Mouse (Mus musculus) bone marrow macrophage, adult 2 months (primary cell): ENCODE measurements at regions not wholly inside any gene's neighbourhood (a gene's known extent, or its start where the extent isn't known, plus 50 kb on each side); places are given as distances from the start of the nearest gene placed in this dataset.
A peak's percentile ranks its signal among the peaks of the same experiment; 100 is the strongest.

Experiments
- H3K27ac ChIP-seq: 2 replicates; pipeline ENCODE4 v1.5.1; 2012; ENCODE audit warnings: low read depth, low read length; ENCODE audit not compliant: insufficient read depth
- H3K4me1 ChIP-seq: 2 replicates; pipeline ENCODE4 v1.6.1; 2012; ENCODE audit warnings: low read length; ENCODE audit not compliant: control insufficient read depth, insufficient read depth
- H3K4me3 ChIP-seq: 2 replicates; pipeline ENCODE4 v1.5.1; 2012; ENCODE audit warnings: mild to moderate bottlenecking, low read length, moderate library complexity; ENCODE audit not compliant: insufficient read depth
- CTCF ChIP-seq: IDR thresholded peaks from 2 replicates; pipeline ENCODE4 v1.5.1; 2012; ENCODE audit warnings: low read depth, mild to moderate bottlenecking, low read length, moderate library complexity
- POLR2A ChIP-seq: IDR thresholded peaks from 2 replicates; pipeline ENCODE4 v1.6.1; 2012; ENCODE audit warnings: mild to moderate bottlenecking, low read depth, low read length, borderline replicate concordance

DNA sequence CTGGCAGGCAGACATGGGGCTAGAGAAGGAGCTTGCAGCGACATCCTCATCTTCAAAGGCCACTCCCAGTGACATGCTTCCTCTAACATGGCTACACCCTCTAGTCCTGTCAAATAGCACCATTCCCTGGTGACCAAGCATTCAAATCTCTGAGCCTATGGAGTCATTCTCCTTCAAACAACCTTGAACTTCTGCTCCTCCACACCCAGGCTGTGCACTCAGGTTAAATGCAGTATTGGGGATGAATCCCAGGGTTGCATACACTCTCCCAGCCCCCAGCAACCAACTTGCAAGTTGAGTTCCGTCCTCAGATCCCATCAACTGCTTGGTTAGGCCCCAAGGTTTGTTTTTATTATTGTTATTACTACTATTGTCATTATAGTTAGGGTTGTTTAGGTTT lies 178.2 kb upstream of the Jmjd1c start:
- TF ChIP-seq CTCF, result no peak
- H3K4me1 ChIP-seq, result peaks cover 35% of the 10 kb centered on the region
- no peak overlapping the region for H3K4me3 ChIP-seq
- no peak overlapping the region for H3K27ac ChIP-seq

DNA sequence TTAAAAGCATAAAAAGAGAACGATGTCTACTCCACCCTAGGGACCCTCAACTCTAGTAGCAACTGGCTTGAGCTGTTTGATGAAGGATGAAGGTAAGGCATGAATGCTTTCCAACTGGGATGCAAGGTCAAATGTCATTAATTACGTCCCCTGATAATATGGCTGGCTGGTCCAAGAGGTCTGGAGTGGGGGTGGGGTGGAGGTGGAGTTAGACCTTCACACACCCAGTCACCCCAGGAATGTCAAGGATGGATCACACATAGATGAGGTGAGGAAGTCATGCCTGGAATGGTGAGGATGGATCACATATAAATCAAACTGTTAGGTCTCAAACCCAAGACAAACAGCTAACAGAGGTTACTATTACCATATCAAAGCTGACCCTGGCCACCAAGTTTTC lies 177.2 kb upstream of the Jmjd1c start:
- Histone ChIP-seq H3K27ac (no peak overlapping the region), H3K4me1 (peaks cover 35% of the 10 kb centered on the region), H3K4me3 (no peak overlapping the region)
- no peak for TF ChIP-seq POLR2A
- TF ChIP-seq CTCF, result no peak

DNA sequence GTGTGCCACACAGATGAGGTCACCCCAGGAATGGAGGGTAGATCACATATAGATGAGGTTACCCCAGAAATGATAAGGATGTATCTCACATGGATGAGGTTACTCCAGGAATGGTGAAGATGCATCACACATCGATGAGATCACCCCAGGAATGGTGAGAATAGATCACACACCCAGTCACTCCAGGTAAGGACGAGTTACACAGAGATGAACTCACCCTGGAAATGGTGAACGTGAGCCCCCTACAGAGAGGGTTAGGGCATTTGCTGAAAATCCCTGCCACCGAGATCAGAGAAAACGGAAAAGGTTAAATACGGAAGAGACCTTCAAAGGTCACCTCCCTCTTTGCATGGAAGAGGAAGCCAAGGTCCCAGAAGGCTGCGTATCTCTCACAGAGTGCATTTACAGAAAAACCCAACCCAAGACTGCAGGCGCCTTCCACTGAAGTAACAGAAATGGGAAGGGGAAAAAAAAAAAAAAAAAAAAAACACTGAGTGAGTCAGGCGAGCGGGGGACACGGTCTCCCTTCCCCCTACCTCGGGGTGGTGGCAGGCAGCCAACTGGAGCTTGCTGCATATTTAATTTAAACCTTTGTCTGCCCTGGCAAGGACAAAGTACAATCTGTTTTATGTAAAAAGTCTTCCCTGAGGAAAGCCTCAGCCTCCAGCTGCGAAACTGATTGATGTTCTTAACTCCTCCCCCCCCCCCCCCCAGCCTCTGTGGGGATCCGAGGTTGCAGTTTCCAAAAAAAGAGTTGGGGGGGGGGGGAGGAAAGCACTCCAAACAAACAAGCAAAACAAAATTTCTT lies 175.8 kb upstream of the Jmjd1c start:
- TF ChIP-seq POLR2A (no peak), CTCF (no peak)
- peak overlapping the region; percentile 77 for H3K27ac ChIP-seq
- H3K4me1 ChIP-seq, result peaks cover 36% of the 10 kb centered on the region
- peak overlapping the region; percentile 51 for H3K4me3 ChIP-seq

DNA sequence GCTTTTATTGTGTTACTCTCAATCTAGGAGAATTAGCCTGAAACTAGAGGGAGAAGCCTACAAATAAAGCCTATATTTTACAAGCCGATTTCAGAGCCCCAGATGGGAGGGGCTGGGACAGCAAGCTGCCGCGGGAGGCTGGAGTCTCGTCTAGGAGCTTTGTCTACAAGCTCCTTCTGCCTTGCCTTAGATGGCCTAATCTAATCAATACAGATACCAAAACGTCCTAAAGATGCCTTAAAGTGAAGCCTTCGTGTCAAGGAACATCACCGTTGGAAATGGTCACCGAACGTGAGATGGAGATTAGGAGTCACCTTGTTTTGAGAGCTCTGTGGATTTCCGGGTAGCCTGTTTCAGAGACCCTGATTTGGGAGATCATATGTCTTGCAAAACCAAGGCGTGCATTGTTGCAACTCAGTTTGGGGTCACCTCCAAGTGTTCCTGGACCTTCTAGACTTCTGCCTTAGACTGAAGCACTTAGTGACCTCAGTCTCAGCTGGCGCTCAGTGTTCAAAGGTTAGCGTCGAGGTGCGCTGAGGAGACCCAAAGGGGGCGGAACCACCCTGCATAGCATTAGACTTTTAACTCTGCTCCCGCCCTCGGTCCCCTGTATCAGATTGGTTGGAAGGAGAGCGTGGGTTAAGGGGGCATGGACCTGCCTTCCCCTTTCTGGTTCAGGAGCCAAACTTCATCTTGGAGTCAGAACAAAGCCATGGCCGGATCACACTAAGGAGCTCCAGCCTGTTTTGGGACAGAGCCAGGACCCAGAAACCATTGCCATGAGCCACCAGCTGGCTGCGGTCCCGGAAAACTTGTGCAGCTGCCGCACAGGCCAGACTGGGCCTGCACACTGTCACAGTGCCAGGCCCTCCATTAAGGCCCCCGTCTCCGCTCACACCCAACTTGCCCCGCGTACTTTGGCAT lies 174.9 kb upstream of the Jmjd1c start:
- Histone ChIP-seq H3K4me3 (peak overlapping the region; percentile 51), H3K27ac (peak overlapping the region; percentile 77), H3K4me1 (peaks cover 44% of the 10 kb centered on the region)
- TF ChIP-seq CTCF, result no peak
- no peak for TF ChIP-seq POLR2A

DNA sequence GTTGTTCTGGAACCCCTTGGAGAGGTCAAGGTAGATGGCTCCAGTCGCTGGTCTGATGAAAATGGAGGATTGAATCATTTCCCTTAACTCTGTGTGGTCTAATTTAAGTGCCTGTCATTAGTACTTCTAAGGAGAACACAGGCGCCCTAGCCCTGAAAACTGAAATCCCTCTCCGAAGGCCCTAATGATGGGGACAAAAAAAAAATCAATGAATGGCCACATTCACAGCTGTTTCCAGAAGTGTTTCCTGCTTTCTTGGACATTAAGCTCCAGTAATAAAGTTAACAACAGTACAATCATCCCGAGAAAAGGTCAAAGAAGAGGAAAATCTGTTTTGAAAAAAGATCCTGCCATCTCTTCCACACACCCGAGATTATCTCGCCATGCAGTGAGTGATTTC lies 174.1 kb upstream of the Jmjd1c start:
- TF ChIP-seq CTCF, result no peak
- no peak for TF ChIP-seq POLR2A
- H3K27ac ChIP-seq, result peak overlapping the region; percentile 77
- H3K4me3 ChIP-seq, result no peak overlapping the region

DNA sequence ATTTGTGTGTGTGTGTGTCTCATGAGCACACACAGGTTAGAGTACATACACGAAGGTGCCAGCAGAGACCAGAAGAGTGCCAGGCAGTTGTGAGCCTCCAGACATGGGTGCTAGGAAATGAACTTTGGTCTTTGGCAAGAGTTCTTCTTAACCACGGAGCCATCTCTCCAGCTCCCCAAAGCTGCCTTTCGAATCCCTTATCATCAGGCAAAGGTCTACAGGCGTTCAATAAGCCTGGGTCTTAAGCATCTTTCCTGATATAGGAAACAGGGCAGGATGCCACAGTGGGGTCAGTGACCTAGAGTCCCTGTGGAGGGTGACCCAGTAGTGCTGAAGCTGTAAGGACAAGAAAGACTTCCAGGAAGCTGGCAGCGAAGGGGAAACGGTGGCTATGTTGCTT lies 173.6 kb upstream of the Jmjd1c start:
- Histone ChIP-seq H3K4me3 (no peak overlapping the region), H3K27ac (no peak overlapping the region), H3K4me1 (peaks cover 43% of the 10 kb centered on the region)
- no peak for TF ChIP-seq CTCF
- no peak for TF ChIP-seq POLR2A

More for the DNA sequence above, 174.1 kb upstream of the Jmjd1c start:
- peaks cover 44% of the 10 kb centered on the region for H3K4me1 ChIP-seq

DNA sequence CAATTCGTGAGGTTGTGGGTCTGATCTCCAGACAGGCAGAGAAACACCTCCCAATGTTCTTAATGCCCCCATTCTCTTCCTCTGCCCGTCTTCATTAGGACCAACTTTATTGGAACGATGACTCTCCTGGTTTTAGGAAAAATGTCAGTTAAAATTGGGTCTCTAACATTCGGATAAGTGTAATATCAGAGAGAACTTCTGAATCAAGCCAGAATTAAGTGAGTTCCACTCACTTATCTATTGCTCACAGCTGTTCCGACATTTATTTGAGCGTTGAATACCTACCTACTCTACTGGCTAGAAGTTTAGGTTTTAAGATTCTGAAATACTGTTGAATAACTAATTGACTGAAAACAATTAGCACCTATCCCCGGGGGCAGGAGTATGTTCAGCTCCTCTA lies 172.0 kb upstream of the Jmjd1c start:
- no peak for TF ChIP-seq CTCF
- TF ChIP-seq POLR2A, result no peak

DNA sequence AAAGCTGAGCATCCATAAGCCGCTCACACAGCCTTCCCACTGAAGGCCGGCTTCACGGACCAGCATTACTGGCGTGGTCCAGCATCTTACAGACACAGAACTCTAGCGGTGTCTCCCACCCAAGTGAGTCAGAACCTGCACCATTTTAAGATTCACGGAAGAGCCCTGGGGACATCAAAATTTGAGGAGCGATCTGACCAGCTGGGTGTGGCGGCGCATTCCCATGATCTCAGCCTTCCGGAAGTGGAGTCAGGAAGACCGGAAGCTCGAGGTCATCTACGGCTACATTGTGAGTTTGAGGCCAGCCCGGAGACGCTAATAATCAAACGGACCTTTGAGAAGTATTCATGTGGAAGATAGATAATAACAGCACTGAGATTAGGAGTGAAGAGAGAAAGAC lies 171.5 kb upstream of the Jmjd1c start:
- H3K27ac ChIP-seq, result no peak overlapping the region
- no peak overlapping the region for H3K4me3 ChIP-seq
- H3K4me1 ChIP-seq, result peaks cover 45% of the 10 kb centered on the region
- TF ChIP-seq POLR2A (no peak), CTCF (no peak)

More for the DNA sequence above, 172.0 kb upstream of the Jmjd1c start:
- Histone ChIP-seq H3K27ac (no peak overlapping the region), H3K4me1 (peaks cover 46% of the 10 kb centered on the region), H3K4me3 (no peak overlapping the region)

DNA sequence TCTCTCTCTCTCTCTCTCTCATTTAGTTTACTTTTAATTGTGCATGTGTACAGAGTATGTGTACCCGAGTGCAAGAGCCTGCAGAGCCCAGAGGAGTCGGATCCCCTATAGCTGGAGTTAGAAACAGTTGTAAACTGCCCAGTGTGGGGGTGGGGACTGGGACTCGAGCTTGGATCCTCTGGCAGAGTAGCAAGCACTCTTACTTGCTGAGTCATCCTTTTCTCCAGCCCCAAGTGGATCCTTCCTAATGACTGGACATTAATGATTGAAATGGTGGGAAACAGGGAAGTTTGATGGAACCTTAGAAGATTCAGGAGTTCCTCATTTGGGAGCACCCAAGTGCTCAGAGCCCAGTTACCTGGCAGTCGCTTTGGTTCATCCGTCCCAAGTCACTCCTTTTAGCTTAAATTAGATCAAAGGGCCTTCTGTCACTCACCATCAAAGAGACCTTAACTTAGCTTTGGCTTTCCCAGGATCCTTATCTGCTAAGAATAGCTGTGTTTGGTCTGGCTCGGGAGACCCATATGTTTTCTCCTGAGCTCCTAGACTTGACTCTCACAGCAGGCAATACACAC lies 170.3 kb upstream of the Jmjd1c start:
- TF ChIP-seq CTCF (no peak), POLR2A (no peak)
- Histone ChIP-seq H3K4me1 (peaks cover 47% of the 10 kb centered on the region), H3K4me3 (no peak overlapping the region), H3K27ac (no peak overlapping the region)
